Mouse (Mus musculus) liver, adult (tissue): Measurements from ENCODE around the gene Tmem94.
A peak's percentile ranks its signal among the peaks of the same experiment; 100 is the strongest.

Experiments used
- GATA4 ChIP-seq: IDR thresholded peaks from 2 replicates; pipeline ENCODE4 v1.6.1; 2014; ENCODE audit warnings: mild to moderate bottlenecking, low read length; ENCODE audit not compliant: insufficient replicate concordance

Gene Tmem94

GRCm38 (mm10) chr11:115751725-115752124 is 13.5 kb upstream of the Tmem94 start:
- TF ChIP-seq GATA4: no peak

- TF ChIP-seq GATA4: no peak
These were observed 12.6 kb upstream of the Tmem94 start for GRCm38 (mm10) chr11:115752653-115753052.

- TF ChIP-seq GATA4: no peak
These were observed 11.7 kb upstream of the Tmem94 start for GRCm38 (mm10) chr11:115753485-115753884.

DNA sequence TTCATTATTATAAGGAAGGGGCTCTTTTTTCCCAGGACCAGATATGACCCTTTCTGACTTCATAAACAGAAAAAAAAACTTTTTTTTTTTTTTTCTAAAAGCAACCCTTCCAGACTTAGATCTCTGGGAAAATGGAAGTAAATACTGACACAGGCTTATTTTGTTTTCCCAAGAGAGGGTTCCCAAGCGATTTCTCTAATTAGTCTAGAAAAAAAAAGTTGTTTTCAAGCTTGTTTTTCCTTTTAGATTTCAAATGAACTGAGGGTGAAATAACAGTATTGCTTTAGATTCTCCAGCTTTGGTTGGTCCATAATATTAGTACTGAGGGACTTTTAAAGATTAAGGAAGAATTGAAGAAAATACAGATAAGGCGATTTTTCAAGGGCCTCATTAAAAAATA is 535 bp upstream of the Tmem94 start:
- TF ChIP-seq GATA4: no peak

DNA sequence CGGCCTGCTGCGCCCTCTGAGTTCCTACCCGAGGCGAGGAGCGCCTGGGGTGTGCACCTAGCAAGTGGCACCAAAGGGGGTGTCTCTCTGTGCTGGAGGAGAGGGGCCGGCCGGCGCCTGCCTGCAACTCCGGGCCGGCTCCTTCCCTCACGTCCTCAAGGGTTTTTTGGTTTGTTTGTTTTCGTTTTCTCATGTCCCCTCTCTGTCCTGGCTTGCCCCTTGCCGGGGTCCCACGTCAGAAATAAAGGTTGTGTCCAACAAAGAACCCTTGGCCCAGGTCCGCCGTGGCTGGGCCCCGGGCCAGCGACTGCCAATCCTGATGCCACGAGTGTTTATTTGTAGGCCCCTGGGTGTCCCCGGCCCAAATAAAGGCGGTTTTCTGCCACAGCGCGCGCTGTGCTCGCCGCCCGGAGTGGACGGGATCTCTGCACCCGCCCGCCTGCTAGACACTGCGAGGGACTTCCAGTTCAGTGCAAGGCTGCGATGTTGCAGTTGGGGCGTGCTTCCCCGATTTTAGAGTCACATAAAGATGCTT is 441 bp downstream of the Tmem94 start:
- TF ChIP-seq GATA4: no peak

- TF ChIP-seq GATA4: no peak
These were observed 1.2 kb downstream of the Tmem94 start for GRCm38 (mm10) chr11:115766356-115766943.

DNA sequence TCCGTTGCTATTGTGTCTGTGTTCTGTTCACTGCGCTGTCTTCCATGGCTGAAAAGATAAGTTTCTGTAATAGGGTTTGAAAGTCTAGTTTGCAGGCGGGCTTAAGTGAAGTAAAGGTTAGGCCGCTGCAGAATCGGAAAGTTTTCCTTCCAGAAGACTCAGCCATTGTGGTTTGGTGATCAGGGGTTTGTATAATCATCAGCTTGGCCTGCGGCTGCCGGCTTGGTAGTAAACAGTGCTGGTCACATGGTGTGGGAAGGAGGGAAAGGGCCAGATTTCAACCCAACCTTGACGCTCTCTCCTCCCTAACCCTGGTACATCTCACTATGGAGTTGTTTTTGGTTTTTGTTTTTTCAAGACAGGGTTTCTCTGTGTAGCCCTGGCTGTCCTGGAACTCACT is 1.7 kb downstream of the Tmem94 start:
- TF ChIP-seq GATA4: no peak

DNA sequence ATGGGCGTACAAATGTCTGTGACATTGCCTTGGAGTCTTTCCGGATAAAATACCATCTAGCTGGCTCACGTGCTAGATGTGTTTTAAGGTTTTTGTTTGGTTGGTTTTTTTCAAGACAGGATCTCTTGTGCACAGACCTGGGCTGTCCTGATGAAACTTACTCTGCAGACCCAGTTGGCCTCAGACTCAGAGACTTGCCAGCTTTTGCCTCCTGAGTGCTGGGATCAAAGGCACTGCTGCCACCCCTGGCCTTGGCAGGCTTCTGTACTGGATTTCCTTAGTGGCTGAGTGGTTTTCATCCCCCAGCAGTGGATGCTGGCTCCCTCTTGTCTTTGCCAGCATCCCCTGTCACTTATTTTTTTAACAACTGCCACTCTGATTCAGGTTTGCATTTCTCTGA is 3.7 kb downstream of the Tmem94 start:
- no peak for TF ChIP-seq GATA4

GRCm38 (mm10) chr11:115774653-115775052 is 9.4 kb downstream of the Tmem94 start:
- no peak for TF ChIP-seq GATA4

DNA sequence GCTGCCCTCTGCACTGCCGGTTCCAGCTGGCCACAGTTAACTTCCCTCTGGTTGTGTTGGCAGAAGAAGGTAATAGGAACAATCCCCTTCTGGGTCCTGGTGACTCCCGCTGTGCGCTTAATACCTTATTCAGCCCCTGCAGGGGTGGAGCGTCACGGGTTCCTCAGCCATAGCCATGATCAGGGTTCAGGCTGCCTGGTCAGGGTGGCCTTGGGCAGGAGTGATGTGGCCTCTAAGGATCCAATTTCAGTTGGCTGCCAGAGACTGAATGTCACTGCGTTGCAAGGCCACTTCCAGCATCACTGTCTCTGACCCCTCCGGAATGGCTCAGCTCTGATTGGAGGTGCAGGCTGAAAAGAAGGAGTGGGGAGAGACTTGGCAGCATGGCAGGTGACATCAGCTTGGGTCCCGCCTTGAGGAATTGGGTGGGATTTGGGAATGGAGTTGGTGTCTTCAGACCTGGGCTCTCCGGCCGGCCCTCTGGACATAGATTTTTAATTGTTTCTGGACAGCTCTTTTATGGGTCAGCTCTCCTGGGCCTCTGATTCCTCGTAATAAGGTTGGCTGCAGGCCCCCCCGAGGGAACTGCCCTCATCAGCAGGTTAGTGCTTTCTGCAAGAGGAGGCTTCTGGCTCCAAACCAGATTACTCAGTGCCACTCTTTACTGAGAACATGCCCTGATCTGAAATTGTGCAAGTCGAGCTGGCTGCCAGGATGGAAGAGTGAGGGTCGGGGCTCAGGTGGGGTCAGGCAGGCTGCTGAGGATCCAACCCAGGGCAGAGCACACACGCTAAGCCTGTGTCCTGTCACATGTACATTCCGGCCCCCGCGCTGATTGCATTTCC is 10.8 kb downstream of the Tmem94 start:
- TF ChIP-seq GATA4: no peak

DNA sequence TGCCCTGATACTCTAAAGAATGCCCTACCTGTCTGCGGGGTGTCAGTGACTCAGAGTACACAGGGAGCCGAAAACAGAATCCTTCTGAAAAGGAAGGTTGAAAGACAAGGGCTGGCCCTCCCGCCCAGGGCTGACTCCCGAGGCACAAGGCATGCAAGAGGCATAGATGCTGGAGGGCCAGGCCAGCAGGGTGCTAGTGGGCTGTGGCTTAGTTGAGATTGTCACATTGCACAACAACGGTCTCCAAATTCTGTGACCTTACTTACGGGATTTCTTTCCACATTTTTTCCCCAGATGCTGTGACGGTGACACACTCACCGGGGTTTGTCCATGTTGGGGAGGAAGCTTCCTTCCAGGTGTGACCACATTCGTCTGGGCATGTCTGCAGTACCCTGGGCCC is 11.7 kb downstream of the Tmem94 start:
- no peak for TF ChIP-seq GATA4

GRCm38 (mm10) chr11:115777487-115778335 is 12.5 kb downstream of the Tmem94 start:
- TF ChIP-seq GATA4: no peak

- TF ChIP-seq GATA4: peak; percentile 87; the same call in 1 of the 2 replicates
These were observed 13.9 kb downstream of the Tmem94 start for GRCm38 (mm10) chr11:115779038-115779571.

GRCm38 (mm10) chr11:115780141-115781070 is 15.2 kb downstream of the Tmem94 start:
- TF ChIP-seq GATA4: no peak
